Mouse (Mus musculus) E14TG2a.4 (cell line): ENCODE measurements around the gene Jrkl.

Experiments
- H3K27me3 ChIP-seq: 2 replicates; pipeline ENCODE4 v1.6.1; 2014; ENCODE audit warnings: low read length, control low read depth; ENCODE audit not compliant: insufficient read depth
- H3K36me3 ChIP-seq: 2 replicates; pipeline ENCODE4 v1.6.1; 2014; ENCODE audit warnings: low read length, control low read depth; ENCODE audit not compliant: insufficient read depth
- H3K4me1 ChIP-seq: replicated peaks from 2 replicates; pipeline ENCODE4 v1.6.1; 2014; ENCODE audit warnings: low read depth, low read length, control low read depth
- H3K4me3 ChIP-seq: replicated peaks from 2 replicates; pipeline ENCODE4 v1.5.1; 2014; ENCODE audit warnings: mild to moderate bottlenecking, low read length
- H3K9me3 ChIP-seq: 2 replicates; pipeline ENCODE4 v1.6.1; 2014; ENCODE audit warnings: low read length, control low read depth
- CTCF ChIP-seq: conservative IDR thresholded peaks from 2 replicates; pipeline ENCODE4 v1.5.1; 2014; ENCODE audit warnings: low read length
- NANOG ChIP-seq: IDR thresholded peaks from 2 replicates; pipeline ENCODE4 v1.6.1; 2014; ENCODE audit warnings: borderline replicate concordance, low read length, mixed read lengths
- POU5F1 ChIP-seq: IDR thresholded peaks from 2 replicates; pipeline ENCODE4 v1.6.1; 2014; ENCODE audit warnings: low read length, borderline replicate concordance

Gene Jrkl

GRCm38 (mm10) chr9:13195268-13195667 is 50.4 kb downstream of the Jrkl start:
- H3K4me3 ChIP-seq, result no peak overlapping the region
- H3K4me1 ChIP-seq, result no peaks in the 10 kb centered on the region
- TF ChIP-seq NANOG, result no peak
- peak; percentile 58 for TF ChIP-seq CTCF
- no peaks in the 10 kb centered on the region for H3K9me3 ChIP-seq
- no peaks in the 10 kb centered on the region for H3K27me3 ChIP-seq
- no peaks in the 10 kb centered on the region for H3K36me3 ChIP-seq

- TF ChIP-seq POU5F1 (no peak), CTCF (no peak), NANOG (no peak)
- no peaks in the 10 kb centered on the region for H3K9me3 ChIP-seq
- H3K27me3 ChIP-seq, result no peaks in the 10 kb centered on the region
- H3K4me1 ChIP-seq, result no peaks in the 10 kb centered on the region
- no peak overlapping the region for H3K4me3 ChIP-seq
- H3K36me3 ChIP-seq, result no peaks in the 10 kb centered on the region
Measured at GRCm38 (mm10) chr9:13194619-13195018, 51.0 kb downstream of the Jrkl start.
